Mouse (Mus musculus) midbrain, embryonic 14.5 days (tissue): Measurements from ENCODE around the gene Lhx9. TPM values are rescaled to one million over a fixed set of nuclear protein-coding genes. Genes with fewer than 3 reads are reported as not detected.
"Not testable (repeated sequence)": the region's sequence is repeated elsewhere in the genome, so short reads cannot be mapped to it uniquely, and the experiment has no call there.

Experiments used
- ATAC-seq: fragments of 200-750 bp; cut with Nextera tagmentation; 2 replicates; pipeline ENCODE4 v1.8.0; 2017; ENCODE audit warnings: moderate number of reproducible peaks, moderate library complexity; ENCODE audit not compliant: low FRiP score, low TSS enrichment
- DNase-seq: peaks from one replicate; pipeline ENCODE4 v3.0.0-alpha.2; 2015
- H3K27ac ChIP-seq: fragments of 300-500 bp; sonication (generic); replicated peaks from 2 replicates; pipeline ENCODE4 v1.5.1; 2014; ENCODE audit warnings: mild to moderate bottlenecking, low read depth, low read length, moderate library complexity
- H3K27me3 ChIP-seq: fragments of 300-500 bp; sonication (generic); 2 replicates; pipeline ENCODE4 v1.6.1; 2014; ENCODE audit warnings: low read length, control low read depth, mixed read lengths; ENCODE audit not compliant: control insufficient read depth, insufficient read depth
- H3K36me3 ChIP-seq: fragments of 300-500 bp; sonication (generic); 2 replicates; pipeline ENCODE4 v1.6.1; 2014; ENCODE audit warnings: low read length, control low read depth; ENCODE audit not compliant: control insufficient read depth, insufficient read depth
- H3K4me1 ChIP-seq: fragments of 300-500 bp; sonication (generic); 2 replicates; pipeline ENCODE4 v1.6.1; 2014; ENCODE audit warnings: mild to moderate bottlenecking, antibody characterized with exemption, low read length, control low read depth; ENCODE audit not compliant: control insufficient read depth, insufficient read depth
- H3K4me2 ChIP-seq: fragments of 300-500 bp; sonication (generic); 2 replicates; pipeline ENCODE4 v1.6.1; 2014; ENCODE audit warnings: mild to moderate bottlenecking, low read length, moderate library complexity
- H3K4me3 ChIP-seq: fragments of 300-500 bp; sonication (generic); replicated peaks from 2 replicates; pipeline ENCODE4 v1.5.1; 2014; ENCODE audit warnings: low read depth, low read length
- H3K9ac ChIP-seq: fragments of 300-500 bp; sonication (generic); replicated peaks from 2 replicates; pipeline ENCODE4 v1.6.1; 2014; ENCODE audit warnings: mild to moderate bottlenecking, low read length, moderate library complexity
- H3K9me3 ChIP-seq: fragments of 300-500 bp; sonication (generic); 2 replicates; pipeline ENCODE4 v1.6.1; 2016; ENCODE audit warnings: low read length, control low read depth, mixed read lengths; ENCODE audit not compliant: control insufficient read depth
- WGBS: fragments of 180-500 bp; shearing (Covaris S2); extraction: QIAGEN DNeasy Blood & Tissue Kit; methylation state at CpG from one replicate; pipeline ENCODE4 v1.1.7; 2014; 5-methylcytosine and 5-hydroxymethylcytosine counted together
- polyA plus RNA-seq: library from polyadenylated mRNA; unstranded; fragments of >200 nt; fragmentation: Nextera tagmentation; extraction: Ambion mirVana; gene quantifications from 2 replicates; pipeline ENCODE4 v1.2.1, GENCODE M21; 2014

Lhx9 gene
- 114 and 129 TPM in 2 replicates for polyA plus RNA-seq

DNA sequence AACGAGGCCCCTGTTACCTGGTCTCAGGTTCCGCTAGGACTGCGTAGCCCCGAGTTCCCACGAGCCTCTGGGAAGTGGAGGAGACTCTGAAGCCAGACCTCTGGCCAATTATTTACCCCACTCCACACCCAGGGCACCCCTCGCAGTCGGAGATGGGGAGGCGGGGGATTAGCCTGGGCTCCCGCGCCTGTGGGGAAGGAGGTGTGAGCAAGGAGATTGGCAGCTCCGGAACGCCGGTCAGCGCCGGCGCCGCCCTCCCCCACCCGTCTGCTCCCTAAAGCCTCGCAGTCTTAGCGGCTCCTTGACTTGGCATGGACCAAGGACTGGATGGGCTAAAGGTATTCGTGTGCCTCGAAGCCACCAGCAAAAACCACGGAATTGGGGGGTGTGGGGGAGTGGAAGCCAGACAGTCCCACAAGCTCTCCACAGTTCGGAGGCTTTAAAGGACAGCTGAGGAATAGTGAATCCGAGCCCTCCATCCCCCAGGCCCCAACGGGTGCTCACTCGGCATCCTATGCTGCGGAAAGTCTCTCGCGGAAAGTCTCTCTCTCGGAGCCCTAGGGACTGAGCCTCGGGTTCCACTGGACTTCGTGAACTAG, at the start of gene Lhx9:
Gene Lhx9 (minus strand): TSS at position 67 of the 599 bp plus-strand sequence.
- WGBS, result under 1% methylated on average over 33 of the region's 33 CpGs
- Histone ChIP-seq H3K36me3 (peaks cover 7% of the 10 kb centered on the region; the same call in 1 of the 2 replicates), H3K9me3 (no peaks in the 10 kb centered on the region), H3K27ac (peak within 1 kb of the TSS; percentile 97), H3K27me3 (peaks cover 50% of the 10 kb centered on the region), H3K4me3 (peak within 1 kb of the TSS; percentile 47), H3K4me1 (peaks cover 15% of the 10 kb centered on the region), H3K4me2 (peak within 1 kb of the TSS; percentile 65), H3K9ac (peak within 1 kb of the TSS; percentile 93)
- DNase-seq (peak; percentile 77), ATAC-seq (peak; percentile 61; the same call in 1 of the 2 replicates)

DNA sequence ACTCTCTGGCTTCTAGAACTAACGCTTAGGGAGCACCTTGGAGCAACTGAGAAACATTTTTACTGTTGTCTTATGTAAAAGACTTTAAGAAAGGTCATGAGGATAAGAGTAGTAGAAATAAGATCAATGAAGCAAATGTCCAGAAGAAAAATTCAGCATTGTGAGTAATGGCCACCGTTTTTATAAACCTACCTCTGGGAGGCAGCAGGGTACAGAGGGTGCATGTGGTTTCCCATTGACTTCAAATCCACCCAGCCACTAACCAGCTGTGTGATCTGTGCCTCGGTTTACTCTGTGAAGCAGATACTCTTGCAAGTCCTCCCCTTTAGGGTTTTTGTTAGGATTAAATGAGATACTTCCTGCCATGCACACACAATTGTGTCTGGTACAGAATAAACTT, 47.7 kb upstream of the Lhx9 start:
- Histone ChIP-seq H3K27me3 (no peaks in the 10 kb centered on the region), H3K27ac (no peak overlapping the region), H3K9me3 (peaks cover 3% of the 10 kb centered on the region; the same call in 1 of the 2 replicates), H3K9ac (no peak overlapping the region), H3K4me3 (no peak overlapping the region), H3K36me3 (no peaks in the 10 kb centered on the region), H3K4me1 (no peaks in the 10 kb centered on the region), H3K4me2 (no peak overlapping the region)
- 81% methylated on average over 3 of the region's 3 CpGs for WGBS
- no peak for ATAC-seq
- no peak for DNase-seq

DNA sequence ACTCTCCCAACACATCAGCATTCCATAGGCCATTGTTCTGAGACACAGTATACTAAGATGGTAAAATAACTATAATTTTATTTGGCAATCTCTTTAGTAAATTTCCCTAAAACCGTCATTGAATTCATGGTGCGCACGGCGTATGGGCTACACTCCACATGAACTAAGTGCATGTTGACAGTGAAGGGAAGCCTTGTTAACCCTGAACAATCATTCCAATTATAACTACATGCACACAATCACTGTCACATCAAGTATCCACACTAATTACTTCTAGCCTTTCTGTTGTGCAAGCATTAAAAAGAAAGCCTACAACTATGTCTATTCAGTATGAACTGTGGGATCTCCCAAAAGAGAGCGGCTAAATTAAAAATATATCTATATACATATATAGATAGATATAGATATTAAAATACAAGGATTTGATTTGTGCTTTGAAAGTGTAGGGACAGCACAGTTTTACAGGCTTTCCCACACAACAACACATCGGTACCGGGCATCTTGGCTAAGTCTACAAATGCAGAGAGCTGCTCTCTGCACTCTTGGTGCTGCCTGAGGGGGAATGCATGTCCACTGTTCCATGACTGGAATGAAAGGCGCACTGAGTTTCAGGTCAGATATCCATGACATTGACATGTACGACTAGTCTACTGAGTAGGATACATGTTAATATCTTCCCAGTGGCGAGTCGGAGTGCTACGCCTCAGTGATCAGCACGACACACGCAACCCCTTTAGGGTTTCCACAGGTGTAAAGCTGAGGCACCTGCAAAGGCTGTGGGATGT, 29.3 kb upstream of the Lhx9 start:
- Histone ChIP-seq H3K4me2 (no peak overlapping the region), H3K9ac (no peak overlapping the region), H3K27me3 (no peaks in the 10 kb centered on the region), H3K4me3 (no peak overlapping the region), H3K36me3 (no peaks in the 10 kb centered on the region), H3K4me1 (no peaks in the 10 kb centered on the region), H3K27ac (no peak overlapping the region), H3K9me3 (no peaks in the 10 kb centered on the region)
- 92% methylated on average over 14 of the region's 14 CpGs for WGBS
- no peak for DNase-seq
- ATAC-seq, result no peak

- Histone ChIP-seq H3K27ac (no peak overlapping the region), H3K9me3 (no peaks in the 10 kb centered on the region), H3K9ac (no peak overlapping the region), H3K4me2 (no peak overlapping the region), H3K4me1 (no peaks in the 10 kb centered on the region), H3K36me3 (no peaks in the 10 kb centered on the region), H3K27me3 (no peaks in the 10 kb centered on the region), H3K4me3 (no peak overlapping the region)
- DNase-seq (no peak), ATAC-seq (no peak)
- WGBS, result 82% methylated on average over 16 of the region's 16 CpGs
Measured at GRCm38 (mm10) chr1:138876371-138877045, 28.1 kb upstream of the Lhx9 start.

GRCm38 (mm10) chr1:138856101-138856950, 7.9 kb upstream of the Lhx9 start, which contains the start of gene 2310009B15Rik:
Gene 2310009B15Rik, minus strand, starts transcription at chr1:138856852.
- DNase-seq (peak; percentile 91), ATAC-seq (peak; percentile 98)
- under 1% methylated on average over 42 of the region's 79 CpGs for WGBS
- not testable (repeated sequence) for H3K27me3 ChIP-seq, H3K9me3 ChIP-seq, H3K4me1 ChIP-seq, H3K36me3 ChIP-seq
- peak within 1 kb of the TSS; percentile 85 for H3K27ac ChIP-seq
- peak within 1 kb of the TSS; percentile 46 for H3K4me3 ChIP-seq
- H3K9ac ChIP-seq, result peak within 1 kb of the TSS; percentile 53
- peak within 1 kb of the TSS; percentile 42 for H3K4me2 ChIP-seq

DNA sequence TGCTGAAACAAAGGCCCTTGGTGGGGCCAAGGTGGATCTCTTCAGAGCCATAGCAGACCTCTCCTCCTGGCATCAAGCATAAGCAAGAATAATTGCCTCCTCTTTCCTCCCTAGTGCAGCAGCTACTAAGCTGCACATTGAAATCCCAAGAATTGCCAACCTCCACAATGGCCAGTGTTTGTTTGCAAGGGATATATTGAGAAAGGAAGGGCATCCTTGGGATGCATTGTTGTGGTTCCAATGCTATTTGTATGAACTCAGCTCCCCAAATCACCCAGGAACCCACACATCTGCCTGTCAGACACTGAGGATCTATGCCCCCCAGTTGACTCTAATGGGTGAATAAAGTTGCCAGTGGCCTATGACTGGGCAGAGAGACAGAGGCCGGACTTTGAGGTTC, 2.4 kb upstream of the Lhx9 start:
- H3K4me2 ChIP-seq, result no peak overlapping the region
- no peaks in the 10 kb centered on the region for H3K9me3 ChIP-seq
- no peak overlapping the region for H3K4me3 ChIP-seq
- ATAC-seq (no peak), DNase-seq (no peak)
- H3K9ac ChIP-seq, result no peak overlapping the region
- 97% methylated on average over 1 of the region's 1 CpGs for WGBS
- H3K27ac ChIP-seq, result no peak overlapping the region
- peaks cover 18% of the 10 kb centered on the region for H3K4me1 ChIP-seq
- H3K36me3 ChIP-seq, result peaks cover 7% of the 10 kb centered on the region; the same call in 1 of the 2 replicates
- H3K27me3 ChIP-seq, result peaks cover 31% of the 10 kb centered on the region

GRCm38 (mm10) chr1:138850161-138850539, 1.8 kb upstream of the Lhx9 start:
- peaks cover 7% of the 10 kb centered on the region; the same call in 1 of the 2 replicates for H3K36me3 ChIP-seq
- ATAC-seq, result no peak

DNA sequence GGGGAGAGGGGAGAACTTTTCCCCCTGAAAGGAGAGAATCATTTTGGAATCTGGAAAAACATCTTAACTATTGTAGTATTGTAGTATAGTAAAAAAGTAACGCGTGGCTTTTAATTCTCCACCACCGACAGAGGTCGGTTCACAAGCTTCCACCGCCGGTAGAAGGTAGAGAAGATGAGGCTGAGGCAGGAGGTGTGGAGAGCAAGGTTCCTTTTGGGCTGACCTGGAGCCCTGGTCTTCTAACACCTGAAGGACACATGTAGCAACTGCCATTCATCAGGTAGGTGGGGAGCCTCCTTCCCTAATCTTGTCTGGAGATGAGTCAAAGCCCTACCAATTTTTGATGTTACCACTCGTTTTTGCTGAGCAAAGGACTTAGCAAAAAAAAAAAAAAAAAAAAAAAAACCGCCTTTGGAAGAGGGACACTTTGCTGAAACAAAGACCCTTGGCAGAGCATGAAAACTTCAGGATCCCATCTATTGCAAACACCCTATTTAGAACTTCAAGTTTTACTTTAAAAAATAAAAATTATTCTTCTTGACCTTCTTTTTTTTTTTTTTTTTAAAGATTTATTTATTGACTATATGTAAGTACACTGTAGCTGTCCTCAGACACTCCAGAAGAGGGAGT, 1.3 kb upstream of the Lhx9 start:
- peaks cover 41% of the 10 kb centered on the region for H3K27me3 ChIP-seq
- peak overlapping the region; percentile 65 for H3K4me2 ChIP-seq
- peak; percentile 9 for DNase-seq
- peak overlapping the region; percentile 46 for H3K4me3 ChIP-seq
- WGBS, result 5% methylated on average over 8 of the region's 8 CpGs
- no peak overlapping the region for H3K9ac ChIP-seq
- no peaks in the 10 kb centered on the region for H3K9me3 ChIP-seq
- no peak for ATAC-seq
- peaks cover 7% of the 10 kb centered on the region; the same call in 1 of the 2 replicates for H3K36me3 ChIP-seq
- peaks cover 15% of the 10 kb centered on the region for H3K4me1 ChIP-seq
- H3K27ac ChIP-seq, result no peak overlapping the region

More at GRCm38 (mm10) chr1:138850161-138850539, 1.8 kb upstream of the Lhx9 start:
- H3K9ac ChIP-seq, result no peak overlapping the region
- H3K4me3 ChIP-seq, result no peak overlapping the region
- H3K9me3 ChIP-seq, result no peaks in the 10 kb centered on the region
- H3K27me3 ChIP-seq, result peaks cover 38% of the 10 kb centered on the region
- no peak for DNase-seq
- WGBS, result 44% methylated on average over 2 of the region's 4 CpGs
- H3K4me1 ChIP-seq, result peaks cover 16% of the 10 kb centered on the region
- H3K4me2 ChIP-seq, result no peak overlapping the region
- no peak overlapping the region for H3K27ac ChIP-seq
